Mouse (Mus musculus) urinary bladder, postnatal 10 days (tissue): ENCODE data around the gene Vac14.
"Not testable (repeated sequence)": the region's sequence is repeated elsewhere in the genome, so short reads cannot be mapped to it uniquely, and the experiment has no call there.

Experiments
- DNase-seq: peaks from one replicate; pipeline ENCODE4 v3.0.0; 2022; ENCODE audit warnings: low spot score

The Vac14 gene

DNA sequence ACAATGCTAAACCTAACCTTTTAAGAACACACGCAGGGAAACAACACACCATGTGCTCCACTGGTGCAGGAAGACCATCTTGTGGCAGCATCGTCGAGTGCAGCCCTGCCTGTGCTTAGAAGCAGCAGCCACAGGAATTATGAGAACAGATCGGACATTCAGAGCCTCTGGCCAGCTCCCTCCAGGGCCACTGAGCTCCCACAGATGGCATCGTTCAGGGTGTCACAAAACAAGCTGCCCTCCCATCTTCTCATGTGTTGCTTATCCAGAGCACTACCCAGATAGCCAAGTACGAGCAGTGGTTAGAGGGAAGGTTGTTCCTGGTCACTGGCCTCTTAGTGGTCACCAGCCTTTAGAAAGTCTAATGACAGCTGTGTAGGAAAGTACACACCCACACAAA is 30.9 kb downstream of the Vac14 start:
- no peak for DNase-seq

DNA sequence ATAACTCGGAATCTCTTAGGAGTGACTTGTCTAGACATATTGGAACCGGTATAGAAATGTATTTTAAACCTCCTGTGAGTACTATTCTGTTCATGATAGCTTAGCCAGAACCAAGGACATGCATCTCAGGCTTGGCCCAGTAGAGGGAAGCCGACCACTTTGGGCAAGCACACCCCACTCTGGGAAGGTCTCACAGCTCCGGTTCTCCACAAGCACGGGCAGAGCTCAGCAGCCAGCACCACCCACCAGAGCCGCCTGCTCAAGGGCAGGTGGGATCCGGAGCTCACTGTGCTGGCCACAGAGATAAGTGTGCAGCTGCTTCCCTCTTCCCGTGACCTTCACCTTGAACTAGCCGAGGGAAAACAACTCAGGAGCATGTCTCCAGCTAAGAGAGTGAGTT is 32.5 kb downstream of the Vac14 start:
- DNase-seq = no peak

DNA sequence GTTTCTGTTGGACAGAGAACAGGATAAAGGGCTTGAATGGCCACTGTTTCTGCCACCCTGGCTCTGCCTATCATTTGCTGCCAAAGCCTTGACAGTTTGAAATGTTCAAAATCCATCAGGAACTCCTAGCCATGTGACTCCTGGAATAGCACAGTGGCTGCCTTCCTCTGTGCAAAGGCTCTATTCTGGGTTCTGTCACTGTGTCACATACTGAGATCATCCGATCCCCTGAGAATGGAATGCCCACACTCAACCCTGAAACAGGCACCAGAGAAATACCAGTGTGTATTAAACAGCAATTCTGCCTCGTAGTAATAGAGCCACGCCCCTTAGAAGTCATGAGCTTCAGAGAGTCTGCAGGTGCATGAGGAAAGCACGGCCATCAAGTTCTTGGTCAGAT is 33.5 kb downstream of the Vac14 start:
- DNase-seq = no peak

DNA sequence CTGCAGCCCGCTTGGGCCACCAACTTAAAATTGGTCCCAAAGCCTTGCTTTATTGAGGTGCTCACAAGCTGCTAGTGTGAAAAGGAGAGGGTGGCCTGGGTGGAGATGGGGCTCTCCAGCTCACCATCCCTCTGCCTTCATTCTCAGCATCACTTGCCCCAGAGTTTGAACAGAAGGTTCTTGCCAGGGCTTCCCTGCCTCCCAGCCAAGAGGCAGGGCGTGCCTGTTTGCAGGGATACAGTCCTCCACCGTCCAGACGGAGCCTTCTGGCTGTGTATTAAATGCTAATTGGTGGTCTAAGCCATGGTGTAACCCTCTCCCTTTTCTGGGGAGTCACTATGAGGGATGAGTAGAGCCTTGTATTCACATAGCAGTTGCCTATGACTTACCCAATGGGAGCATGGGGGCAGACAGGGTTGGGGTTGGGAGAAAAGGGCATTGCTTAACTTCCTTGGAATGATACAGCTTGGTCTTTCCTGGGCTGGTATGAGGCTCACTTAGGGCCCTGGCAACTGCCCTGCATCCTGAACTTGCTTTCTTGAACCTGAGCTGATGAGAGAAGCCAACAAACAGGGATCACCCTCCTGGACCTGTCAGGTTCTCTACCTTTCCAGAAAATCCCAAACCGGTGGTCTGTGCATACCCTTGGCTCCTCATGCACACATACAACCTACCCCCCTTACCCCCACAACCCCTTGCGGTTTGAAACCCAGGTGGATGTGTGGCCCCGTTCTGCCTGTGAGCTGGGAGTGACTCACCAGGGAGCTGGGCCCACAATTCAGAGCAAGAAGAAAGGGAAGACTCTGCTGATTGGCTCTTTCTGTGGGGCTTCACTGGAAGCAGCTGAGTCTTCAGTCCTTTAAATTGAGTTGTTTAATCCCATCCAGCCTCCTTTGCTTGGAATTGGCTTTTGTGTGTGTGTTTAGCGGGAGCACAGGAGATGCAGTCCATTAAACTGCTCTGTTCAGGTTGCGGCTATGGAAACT is 36.0 kb downstream of the Vac14 start:
- DNase-seq = no peak

DNA sequence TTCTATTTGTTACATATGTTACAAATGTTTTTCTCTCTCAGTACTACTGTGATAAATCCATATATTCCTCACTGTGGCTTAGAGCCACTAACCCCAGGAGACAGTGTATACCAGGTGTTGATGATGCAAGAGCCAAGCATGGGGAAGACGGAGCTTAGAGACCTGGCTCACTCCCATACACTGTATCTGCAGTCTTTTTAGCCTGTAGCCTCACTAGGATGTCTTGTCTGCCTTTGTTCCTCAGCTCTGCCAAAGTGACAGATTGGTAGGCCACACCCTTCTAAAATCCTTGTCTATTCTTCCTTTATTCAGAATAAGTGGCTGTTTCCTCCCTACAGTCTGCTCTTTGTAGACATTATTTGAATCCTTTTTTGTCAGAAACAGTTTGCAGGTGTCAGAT is 37.4 kb downstream of the Vac14 start:
- DNase-seq = no peak

DNA sequence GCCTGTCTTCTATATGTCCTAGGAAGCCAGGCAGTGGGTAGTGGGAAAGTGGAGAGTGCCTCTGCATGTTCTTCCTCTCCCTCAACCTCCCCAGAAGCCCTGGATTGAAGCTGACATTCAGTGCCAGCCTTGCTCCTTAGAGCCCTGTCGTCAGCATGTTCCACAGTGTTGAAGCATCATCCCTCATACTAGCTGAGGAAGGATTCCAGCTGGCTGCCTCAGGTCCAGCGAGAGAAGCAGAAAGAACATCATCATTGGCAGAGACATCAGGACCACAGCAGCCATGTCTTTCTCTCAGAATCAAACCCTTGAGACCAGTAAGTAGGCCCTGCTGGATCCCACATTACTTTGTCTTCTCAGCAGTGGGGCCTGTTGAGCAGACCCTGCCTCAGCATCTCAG is 39.3 kb downstream of the Vac14 start:
- DNase-seq = no peak

DNA sequence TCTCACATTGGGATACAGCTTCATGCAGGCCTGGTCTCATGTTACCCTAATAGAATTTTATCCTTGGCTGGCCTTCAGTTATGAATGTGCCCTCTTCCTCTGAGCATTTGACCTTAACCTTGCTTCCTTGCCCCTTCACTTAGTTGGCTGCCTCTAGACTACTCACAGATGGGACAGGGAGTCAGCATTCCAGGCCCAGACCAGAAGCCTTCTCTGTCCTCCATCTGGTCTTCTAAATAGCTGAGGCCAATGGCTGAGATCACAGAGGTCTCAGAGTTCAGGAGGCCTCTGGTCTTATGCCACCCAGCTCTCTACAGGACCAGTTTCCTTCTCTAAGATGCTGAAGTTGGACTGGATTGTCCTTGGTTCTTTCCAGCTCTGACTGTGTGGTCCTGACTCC is 41.7 kb downstream of the Vac14 start:
- no peak for DNase-seq

DNA sequence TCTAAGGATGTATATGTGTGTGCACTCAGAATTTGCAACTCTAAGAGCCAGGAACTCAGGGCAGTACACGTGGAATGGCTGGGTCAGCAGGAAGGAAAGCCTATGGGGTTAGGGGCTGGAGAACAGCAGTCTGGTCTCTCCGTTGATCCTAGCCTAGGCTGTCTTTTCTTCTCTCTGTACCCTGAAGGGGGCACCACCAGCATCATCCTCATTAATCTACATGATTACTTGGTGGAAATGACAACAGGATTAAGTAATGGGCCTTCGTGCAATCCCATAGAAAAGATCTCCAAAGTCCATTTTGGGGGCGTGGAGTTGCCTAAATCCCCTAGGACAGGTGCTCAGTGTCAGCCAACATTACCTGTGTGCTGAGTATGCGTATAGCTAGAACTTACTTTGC is 44.2 kb downstream of the Vac14 start:
- no peak for DNase-seq

DNA sequence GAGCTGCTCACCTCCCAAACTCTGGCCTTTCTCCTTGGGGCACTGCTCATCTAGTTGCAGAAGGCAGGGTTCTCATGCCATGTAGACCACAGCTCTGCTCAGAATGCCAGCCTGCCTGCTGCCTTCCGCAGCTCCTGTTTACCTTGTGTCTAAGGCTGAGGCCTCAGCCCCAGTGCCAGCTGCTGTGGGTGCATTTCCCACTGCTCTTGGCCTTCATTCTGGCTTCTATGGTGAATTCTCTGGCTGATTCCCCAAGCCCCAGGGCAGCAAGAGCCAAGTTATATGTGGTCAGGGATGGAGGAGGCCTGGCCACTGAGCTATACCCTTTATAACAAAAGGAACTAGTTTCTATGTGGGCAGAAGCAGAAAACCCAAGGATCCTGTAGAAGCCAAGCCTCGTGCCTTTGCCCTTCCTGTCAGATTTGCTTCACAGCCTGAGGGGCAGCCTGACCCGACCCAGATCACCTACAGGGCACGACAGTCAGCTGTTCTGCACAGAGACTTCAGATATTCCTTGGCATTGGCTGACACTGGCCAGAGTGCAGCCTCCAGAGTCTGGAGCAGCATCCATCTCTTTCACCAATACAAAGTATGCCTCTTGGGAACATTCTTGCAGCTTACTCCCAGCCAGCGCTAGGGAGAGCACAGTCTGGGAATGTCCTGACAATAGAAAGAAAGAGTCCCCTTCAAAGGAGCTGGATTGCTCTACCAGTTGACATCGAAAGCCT is 44.8 kb downstream of the Vac14 start:
- DNase-seq = no peak

DNA sequence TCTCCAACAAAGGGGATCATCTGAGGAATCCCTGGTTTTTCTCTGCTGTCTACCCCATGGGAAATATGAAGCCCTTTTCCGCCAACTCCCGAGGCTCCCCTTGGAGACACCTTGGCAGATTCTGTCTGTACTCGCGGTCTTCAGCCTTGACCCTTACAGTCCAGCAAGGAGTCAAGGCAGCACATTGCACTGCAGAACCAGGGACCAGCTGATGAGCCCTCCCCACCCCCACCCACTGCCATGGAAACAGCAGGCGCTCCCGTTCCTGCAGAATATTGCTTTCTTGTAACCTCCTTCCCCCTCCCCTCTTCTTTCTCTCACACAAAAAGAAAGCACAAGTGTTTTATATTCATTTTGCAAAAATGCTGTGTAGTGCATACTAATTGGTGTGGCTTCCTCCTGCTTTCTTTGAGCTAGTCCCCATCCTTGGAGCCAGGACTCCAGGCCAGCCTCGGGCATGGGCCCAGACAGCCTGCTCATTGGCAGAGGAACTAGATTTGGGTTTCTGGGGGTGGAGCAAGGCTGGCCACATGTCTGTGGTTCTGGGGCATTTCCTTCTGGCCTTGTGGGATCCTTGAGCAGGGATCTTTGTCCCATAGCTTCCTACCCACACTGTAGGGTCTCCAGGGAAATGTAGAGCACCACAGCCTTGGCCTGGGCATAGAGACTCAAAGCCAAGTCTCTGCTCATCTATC is 46.0 kb downstream of the Vac14 start:
- DNase-seq = no peak

DNA sequence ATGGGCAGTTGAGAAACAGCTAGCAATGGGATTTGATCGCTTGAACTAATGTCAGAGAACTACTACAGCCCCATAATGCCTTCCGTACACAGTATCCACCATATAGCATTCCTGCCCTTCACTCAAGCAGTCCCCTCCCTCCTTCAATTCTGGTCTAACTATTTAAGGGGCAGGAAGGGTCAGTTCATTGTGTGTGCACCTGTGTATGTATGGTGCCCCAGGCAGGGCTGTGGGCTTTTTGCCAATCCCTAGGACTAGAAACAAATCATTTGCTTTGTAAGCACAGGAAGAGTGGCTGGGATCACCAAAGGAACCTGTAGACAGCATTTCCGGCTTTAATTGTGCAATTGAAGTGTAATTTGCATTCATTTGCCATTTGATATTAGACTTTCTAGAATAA is 46.6 kb downstream of the Vac14 start:
- DNase-seq = no peak

DNA sequence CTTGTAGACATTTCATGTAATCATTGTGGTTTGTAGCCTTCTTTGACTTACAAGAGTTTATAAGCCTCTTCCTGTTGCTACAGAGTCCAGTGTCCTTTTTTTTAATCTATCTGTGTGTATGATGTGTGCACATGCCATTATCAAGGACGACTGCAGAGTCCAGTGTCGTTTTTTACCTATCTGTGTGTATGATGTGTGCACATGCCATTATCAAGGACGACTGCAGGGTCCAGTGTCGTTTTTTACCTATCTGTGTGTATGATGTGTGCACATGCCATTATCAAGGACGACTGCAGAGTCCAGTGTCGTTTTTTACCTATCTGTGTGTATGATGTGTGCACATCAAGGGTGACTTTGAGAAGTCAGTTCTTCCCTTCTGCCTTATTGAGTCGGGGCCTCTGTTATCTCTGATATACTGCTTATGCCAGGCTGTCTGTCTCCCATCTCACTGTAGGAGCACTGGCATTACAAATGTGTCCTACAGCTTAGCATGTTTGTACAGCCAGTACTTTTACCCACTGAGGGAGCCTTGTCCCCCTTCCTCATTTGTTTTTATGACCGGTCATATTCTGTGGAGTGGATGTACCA is 49.3 kb downstream of the Vac14 start:
- not testable (repeated sequence) for DNase-seq

DNA sequence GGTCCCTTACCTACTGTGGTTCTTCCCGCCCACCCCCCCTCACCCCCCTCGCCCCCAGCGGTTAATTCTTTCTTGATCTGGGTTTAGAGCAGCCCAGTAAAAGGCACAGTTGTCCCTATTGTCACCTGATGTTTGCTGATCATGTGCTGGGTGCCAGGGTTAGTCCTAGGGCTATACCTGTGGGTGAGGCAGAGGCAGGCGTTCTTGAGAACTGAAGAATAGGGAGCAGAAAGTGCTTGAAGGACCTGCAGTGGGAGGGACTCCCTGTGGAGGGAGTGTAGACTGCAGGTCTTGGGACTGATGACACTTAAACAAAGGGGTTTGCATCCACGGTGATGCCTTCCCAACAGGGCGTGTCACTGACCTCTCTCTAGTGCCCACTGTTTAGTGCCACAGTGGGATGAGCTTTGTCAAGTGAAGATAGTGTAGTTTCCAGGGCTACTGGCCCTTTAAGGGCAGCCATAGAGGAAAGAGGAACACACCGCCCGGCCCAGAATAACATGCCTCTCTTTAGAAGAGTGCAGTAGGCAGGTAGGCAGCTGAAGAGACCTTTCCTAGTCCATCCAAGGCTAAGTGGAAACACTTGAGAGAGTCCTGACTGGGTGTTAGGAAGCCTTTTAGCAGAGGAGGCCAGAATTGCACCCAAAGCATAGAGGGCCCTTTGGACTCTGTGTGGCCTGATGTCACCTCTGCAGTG is 51.7 kb downstream of the Vac14 start:
- no peak for DNase-seq

DNA sequence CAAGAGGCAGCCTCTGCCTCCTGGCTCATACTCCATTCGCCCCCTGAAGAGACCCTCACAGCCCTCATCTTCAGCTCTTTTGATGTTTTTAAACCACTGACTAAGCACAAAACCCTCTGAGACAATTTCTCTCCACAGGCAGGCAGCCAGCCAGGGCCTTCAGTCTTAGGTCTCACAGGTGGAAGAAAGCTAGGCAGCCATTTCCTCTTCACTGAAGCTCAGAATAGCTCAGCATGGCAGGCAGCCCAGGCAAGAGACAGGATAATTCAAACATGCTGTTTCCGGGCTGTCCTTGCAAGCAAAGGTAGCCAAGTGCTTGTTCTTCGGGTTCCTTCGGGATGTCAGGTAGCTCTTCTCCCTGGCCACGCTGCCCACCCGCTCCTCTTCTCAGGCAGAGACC is 52.9 kb downstream of the Vac14 start:
- DNase-seq = no peak

DNA sequence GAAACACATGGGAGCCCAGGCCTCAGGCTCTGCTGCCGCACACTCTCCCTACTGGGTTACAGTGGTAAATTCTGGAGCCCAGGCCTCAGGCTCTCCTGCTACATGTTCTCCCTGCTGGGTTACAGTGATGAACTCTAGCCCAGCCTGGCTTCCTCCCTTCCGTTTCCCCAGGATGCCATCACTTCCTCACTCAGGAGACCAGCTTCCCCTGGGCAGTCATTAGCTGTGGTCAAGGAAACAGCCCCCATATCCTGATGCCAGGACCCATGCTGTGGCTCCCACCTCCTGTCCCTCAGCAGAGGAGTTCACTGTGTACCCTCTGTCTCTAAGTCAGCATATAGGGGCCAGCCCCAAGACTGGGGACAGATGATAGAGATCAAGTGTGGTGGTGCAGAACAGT is 53.7 kb downstream of the Vac14 start:
- DNase-seq = no peak

DNA sequence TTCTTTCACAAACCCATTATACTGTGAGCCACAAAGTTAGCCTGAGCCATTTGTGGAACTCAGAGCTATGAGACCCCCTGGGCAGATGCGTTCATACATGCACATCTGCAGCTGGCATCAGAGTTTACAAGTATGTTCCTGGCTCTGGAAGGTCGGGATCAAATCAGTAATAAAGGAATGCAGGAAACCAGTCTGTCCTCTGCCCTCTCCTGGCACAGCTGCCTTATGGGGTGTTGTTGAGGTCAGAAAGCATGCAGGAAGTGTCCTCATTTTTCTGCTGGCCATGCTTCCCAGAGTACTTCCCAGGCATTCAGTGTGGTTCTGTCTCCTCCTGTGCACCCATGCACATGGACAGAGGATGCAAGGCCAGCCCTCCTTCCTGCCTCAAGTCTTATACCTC is 54.8 kb downstream of the Vac14 start:
- DNase-seq = no peak

DNA sequence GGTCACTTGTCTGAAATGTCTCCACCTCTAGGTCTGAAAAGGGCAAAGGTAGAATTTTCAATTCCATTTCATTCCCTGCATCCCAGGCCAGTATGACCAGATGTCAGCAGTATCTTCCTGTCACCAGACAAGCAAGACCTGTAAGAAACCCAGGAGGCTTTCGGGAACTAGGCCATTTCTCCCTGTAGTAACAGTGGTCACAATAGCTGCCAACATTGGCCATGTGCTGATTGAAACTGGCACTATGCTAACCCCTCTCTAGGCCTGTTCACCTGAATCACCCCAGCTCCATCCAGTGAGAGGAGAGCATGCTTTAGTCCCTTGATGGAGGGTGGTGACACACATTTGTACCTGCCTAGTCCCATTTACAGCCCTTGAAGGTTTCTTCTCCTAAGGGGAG is 56.2 kb downstream of the Vac14 start:
- DNase-seq = no peak

DNA sequence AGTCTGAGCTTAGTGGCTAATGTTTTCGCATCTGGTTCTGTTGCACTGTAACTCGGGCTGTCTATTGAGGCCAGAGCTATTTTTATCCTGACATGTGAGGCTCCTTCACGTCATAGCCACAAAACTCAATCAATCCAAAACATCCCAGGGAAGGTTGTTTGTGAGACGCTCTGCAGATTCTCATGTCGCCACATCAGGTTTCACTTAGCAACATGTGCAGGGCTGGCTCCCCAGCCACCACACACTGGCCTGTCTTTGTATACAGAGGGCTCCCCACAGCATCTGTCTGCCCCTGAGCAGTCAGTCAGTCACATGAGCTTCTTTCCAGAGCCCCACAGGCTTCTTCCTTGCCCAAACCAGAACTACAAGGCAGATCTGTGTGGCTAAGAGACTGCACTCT is 58.3 kb downstream of the Vac14 start:
- DNase-seq = no peak

DNA sequence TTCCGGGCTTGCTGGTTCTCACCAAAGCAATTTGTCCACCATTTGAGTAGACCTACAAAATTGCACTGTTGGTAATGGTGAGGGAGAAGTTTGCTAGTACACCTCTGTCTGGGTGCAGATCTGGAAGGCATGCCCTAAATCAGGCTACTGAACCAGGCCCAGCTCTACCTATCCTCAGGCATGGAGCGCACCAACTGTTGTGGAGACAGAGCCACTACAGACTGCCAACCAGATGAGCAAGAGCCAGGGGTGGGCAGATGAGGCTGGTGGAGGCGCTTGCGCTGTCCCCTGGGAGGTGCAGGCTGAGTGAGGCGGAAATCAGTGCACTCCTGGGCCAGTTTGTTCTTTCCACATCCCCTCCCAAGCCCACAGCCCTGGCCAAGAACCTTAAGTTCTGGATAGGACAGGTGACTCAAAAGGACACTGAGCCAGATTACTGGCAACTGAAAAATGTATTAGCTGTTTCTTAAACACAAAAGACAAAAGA is 58.8 kb downstream of the Vac14 start:
- no peak for DNase-seq

DNA sequence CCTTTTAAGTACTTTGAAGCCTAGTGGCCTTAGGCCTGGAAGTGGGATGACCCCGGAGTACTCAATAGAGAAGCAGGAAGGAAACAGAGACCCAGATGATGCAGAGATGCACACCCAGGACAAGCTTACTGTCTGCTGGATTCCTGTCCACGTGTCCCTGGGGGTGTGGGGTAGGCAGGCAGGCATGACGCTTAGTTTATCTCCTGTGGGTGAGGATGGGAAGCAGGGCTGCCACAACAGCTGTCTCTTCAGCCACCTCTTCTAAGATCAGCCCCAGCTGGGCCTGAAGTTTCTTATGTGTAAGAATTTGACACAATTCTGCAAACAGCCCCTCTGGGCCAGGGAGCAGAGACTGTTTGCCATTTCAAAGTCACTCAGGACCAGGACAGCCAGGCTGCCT is 60.6 kb downstream of the Vac14 start:
- no peak for DNase-seq

DNA sequence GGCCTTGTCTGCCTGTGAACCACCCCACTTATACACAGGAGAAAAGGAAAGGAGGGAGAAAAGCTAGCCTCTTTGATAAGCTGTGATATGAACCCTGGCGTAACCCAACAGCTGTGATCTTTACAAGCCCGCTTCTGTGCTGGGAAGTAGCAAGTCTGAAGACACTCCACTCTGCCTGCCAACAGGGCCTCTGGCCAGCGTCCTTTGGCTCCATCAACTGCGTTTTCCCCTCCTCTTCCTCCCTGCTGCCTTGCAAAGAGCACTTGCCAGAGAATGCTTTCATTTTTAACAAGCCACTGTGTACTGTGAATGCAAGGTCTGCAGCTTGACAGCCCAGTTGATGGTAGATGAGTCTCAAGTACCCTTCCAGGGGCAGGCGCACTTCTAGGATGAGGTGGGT is 69.3 kb downstream of the Vac14 start:
- DNase-seq = no peak

DNA sequence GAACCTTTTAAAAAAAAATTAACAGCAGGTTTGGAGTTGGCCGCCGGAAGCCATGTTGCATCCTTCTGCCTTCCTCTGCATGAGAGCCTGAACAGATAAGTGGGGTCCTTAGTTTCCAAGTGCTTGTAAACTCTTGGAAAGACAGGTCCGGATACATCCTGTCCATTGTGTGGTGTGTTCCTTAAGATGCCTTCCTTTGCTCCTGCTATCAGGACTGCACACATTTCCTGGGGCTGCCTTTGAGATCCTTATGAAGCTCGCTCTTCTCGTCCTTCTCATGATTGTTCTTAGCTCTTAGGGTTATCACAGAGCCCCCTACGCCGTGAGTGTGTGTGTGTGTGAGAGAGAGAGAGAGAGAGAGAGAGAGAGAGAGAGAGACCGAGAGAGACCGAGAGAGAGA is 71.6 kb downstream of the Vac14 start:
- no peak for DNase-seq
